Mouse (Mus musculus) T-cell, adult 2 months (primary cell): ENCODE data around the gene Nccrp1.

Experiments
- DNase-seq: peaks from one replicate; pipeline ENCODE4 v3.0.0; 2022; ENCODE audit warnings: low spot score

Nccrp1 gene

DNA sequence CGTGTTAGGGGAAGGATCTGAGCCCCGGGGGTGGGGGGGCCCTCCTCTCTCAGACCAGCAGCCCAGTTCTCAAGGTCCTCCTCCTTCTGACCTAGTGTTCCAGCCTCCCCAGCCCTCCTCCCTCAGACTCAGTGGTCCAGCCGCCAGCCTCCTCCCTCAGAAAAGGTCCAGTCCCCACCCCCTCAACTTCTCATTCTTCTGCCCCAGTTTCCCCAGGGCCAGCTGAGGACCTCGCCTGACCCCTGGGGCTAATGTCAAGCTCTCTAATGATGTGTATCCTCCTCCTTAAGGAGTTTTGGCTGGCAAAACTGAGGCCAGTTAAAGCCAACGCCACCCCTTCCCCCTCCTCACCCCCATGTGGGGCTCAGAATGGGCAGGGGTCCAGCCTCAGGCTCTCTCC is at the start of gene Nccrp1:
Nccrp1 (minus strand) TSS at position 101 of the 400 bp plus-strand sequence.
- no peak for DNase-seq

DNA sequence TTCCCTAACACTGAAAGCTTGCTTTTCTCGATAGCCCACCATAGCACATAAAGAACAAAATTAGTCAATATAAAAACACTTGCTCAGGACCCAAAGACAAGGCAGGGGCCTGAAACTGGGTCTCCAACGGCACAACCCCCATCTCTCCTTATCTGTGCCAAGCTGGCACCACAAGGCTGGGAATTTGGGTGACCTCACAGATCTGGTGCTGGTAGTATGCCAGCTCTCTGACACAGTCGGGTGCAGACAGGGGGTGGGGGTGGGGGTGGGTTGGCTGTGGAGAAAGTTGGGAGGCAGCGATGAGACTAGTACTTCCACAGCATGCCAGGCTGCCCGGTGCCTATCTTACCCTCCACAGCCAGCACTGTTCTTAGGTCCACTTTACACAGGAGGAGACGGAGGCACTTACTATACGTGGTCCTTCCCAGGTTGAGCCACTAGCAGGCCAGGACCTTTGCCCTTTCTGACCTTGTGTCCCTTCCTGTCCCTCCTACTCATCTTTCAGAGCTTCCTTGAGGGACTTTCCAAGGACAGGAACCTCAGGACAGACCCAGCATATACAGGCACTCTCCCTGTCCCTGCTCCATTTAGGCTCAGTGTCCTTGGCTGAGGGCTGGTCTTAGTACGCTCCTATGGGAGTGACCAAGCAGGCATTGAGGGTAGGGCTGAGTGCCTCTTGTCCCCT is 48.8 kb upstream of the Nccrp1 start:
- no peak for DNase-seq

DNA sequence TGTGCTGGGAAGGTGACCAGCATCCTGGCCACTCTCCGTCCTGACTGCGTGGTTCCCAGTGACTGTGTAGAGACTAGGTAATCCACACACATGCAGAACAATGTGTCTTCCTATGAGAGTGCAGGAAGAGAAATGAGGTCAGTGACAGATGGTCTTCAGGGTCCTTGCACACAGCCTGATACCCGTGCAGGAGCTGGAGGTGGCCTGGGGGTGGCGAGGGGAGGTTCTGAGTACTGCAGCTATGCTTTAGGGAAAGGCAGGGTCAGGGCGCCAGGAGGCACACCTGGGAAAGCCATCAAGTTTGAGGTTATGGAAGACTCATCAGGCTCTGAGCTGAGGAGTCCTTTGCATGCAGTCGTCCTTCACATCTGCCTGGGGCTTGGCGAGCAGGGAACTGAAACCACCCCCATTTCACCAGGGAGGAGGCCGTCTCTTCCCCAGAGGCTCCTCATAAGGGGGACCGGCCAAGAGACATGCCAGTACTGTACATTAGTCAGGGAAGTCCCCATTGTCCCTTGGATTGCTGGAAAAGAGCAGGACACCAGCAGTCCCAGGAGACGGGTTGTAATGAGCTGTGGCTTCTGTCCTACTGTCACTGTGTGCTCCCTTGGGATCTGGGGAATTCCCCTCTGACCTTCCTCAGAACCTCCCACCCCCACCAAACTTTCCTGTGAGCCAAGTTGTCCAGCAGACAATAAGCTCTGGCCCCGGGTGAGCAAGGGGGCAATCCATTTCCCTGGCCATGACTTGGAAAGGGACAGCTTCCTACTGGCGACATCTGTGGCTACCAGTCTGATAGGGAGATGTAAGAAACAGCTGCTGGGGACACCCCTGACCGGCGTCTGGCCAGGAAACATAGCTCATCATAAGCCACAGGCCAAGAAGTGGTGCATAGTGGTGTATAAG is 46.4 kb upstream of the Nccrp1 start:
- no peak for DNase-seq

DNA sequence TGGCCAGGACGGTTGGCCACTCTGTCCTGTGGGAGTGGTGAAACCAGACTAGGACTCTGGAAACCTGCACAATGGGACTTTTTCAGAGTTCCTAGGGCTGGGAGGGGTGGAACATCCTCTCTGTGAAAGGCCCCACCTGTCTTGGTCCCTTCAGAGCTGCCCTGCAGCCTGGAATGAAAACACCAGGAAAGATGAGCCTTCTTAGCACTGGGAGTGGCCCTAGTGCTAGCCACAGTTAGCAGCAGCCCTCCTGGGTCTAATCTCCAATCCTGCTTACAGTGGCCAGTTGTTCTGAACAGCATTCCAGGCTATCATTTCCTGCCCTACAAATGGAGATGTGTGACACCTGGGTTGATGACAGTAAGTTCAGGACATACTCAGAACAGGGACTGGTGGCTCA is 44.8 kb upstream of the Nccrp1 start:
- DNase-seq = no peak

GRCm38 (mm10) chr7:28587644-28588043 is 40.6 kb upstream of the Nccrp1 start:
- no peak for DNase-seq

DNA sequence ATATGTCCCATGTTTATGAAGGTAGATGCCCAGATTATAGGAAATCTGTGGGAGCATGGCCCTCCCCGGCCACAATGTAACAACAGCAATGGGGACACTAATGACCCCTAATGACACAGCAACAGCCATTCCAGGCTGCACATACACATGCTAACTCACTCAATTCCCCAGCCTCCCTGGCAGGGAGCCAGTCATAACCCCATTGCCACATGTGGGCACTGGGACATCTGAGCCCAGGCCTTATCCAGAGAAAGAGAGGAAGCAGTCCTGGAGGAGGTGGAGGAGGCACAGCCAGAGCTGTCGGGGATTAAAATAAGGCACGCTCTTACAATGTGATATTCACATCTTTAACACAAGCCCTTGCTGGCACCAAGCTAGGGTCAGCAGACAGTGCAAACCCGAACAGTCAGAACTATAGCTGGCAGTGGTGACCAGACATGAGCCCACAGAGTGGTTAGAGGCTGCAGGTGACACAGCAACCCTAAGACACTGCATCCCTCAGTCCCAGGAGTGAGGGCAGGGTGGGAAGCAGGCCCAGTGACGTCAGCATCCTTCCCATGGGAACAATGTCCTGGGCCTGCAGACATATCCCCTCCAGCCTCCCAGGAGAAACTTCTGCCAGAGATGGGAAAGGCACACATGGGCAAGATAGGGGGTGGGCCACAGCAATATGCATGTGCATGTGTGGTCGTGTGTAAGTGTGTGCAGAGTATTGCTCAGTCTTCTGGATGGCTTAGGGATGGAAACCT is 39.8 kb upstream of the Nccrp1 start:
- no peak for DNase-seq

GRCm38 (mm10) chr7:28585001-28585400 is 37.9 kb upstream of the Nccrp1 start:
- DNase-seq = no peak

- DNase-seq = no peak
Observed at GRCm38 (mm10) chr7:28584468-28584867, 37.4 kb upstream of the Nccrp1 start.

DNA sequence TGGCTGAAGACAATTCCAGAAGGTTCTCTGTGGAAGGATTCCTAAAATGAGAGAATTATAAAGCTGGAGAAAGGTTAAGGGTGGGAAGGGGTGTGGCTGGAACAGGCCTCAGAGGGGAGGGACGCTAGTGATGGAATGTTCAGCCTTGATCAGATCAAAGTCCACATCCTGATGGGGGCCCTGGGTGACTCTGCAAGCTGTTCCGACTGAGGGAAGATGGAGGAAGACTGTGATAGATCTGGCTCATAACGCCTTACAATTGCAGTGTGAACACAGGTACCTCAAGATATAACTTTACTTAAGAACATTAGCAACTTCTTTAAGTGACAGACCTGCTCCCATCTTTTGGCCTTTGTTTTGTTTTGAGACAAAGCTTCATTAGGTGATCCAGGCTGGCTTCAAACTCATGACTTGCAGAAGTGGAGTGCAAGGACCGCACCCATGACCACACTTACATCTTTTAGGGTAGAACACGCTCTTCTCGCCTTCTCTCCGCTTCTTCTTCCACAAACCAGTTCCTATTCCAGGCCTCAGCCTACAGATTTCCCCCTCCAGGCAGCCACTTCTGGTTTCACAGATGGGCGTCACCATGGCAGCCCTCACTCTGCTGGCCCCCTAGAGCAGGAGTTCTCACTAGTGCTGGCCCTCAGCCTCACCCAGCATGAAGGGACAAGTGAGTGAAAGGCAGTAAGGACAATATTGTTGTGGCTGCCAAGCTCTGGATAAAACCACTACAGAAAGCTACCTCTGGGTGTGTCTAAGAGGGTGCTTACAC is 36.7 kb upstream of the Nccrp1 start:
- no peak for DNase-seq

- DNase-seq = no peak
Observed at GRCm38 (mm10) chr7:28582841-28583240, 35.8 kb upstream of the Nccrp1 start.

GRCm38 (mm10) chr7:28581721-28582120 is 34.7 kb upstream of the Nccrp1 start:
- no peak for DNase-seq

GRCm38 (mm10) chr7:28579826-28580225 is 32.8 kb upstream of the Nccrp1 start:
- DNase-seq = no peak

GRCm38 (mm10) chr7:28578543-28579053 is 31.5 kb upstream of the Nccrp1 start:
- no peak for DNase-seq

GRCm38 (mm10) chr7:28577826-28578542 is 30.9 kb upstream of the Nccrp1 start:
- no peak for DNase-seq

GRCm38 (mm10) chr7:28576271-28576914 is 29.3 kb upstream of the Nccrp1 start:
- DNase-seq = no peak

- no peak for DNase-seq
Observed at GRCm38 (mm10) chr7:28575597-28575996, 28.5 kb upstream of the Nccrp1 start.

- no peak for DNase-seq
Observed at GRCm38 (mm10) chr7:28573236-28573635, 26.2 kb upstream of the Nccrp1 start.

GRCm38 (mm10) chr7:28572689-28573088 is 25.6 kb upstream of the Nccrp1 start:
- DNase-seq = no peak

- DNase-seq = no peak
Observed at GRCm38 (mm10) chr7:28570982-28571682, 24.1 kb upstream of the Nccrp1 start.
